Mouse (Mus musculus) forebrain, embryonic 12.5 days (tissue): ENCODE measurements around the gene Cmtr2. TPM values are rescaled to one million over a fixed set of nuclear protein-coding genes. Genes with fewer than 3 reads are reported as not detected.

Experiments used
- ATAC-seq: fragments of 200-750 bp; cut with Nextera tagmentation; 2 replicates; pipeline ENCODE4 v1.8.0; 2017; ENCODE audit warnings: moderate TSS enrichment; ENCODE audit not compliant: low FRiP score
- H3K27ac ChIP-seq: fragments of 300-500 bp; sonication (generic); 2 replicates; pipeline ENCODE4 v1.5.1; 2016; ENCODE audit warnings: mild to moderate bottlenecking
- H3K27me3 ChIP-seq: fragments of 300-500 bp; sonication (generic); 2 replicates; pipeline ENCODE4 v1.6.1; 2016; ENCODE audit warnings: mild to moderate bottlenecking
- H3K36me3 ChIP-seq: fragments of 300-500 bp; sonication (generic); replicated peaks from 2 replicates; pipeline ENCODE4 v1.6.1; 2016; ENCODE audit warnings: mild to moderate bottlenecking
- H3K4me1 ChIP-seq: fragments of 300-500 bp; sonication (generic); 2 replicates; pipeline ENCODE4 v1.6.1; 2016
- H3K4me2 ChIP-seq: fragments of 300-500 bp; sonication (generic); 2 replicates; pipeline ENCODE4 v1.6.1; 2016; ENCODE audit warnings: mild to moderate bottlenecking, moderate library complexity
- H3K4me3 ChIP-seq: fragments of 300-500 bp; sonication (generic); replicated peaks from 2 replicates; pipeline ENCODE4 v1.5.1; 2016; ENCODE audit warnings: mild to moderate bottlenecking
- H3K9ac ChIP-seq: fragments of 300-500 bp; sonication (generic); 2 replicates; pipeline ENCODE4 v1.6.1; 2016; ENCODE audit warnings: mild to moderate bottlenecking
- H3K9me3 ChIP-seq: fragments of 300-500 bp; sonication (generic); 2 replicates; pipeline ENCODE4 v1.6.1; 2016
- WGBS: fragments of 180-500 bp; shearing (Covaris S2); methylation state at CpG from one replicate; pipeline ENCODE4 v1.1.7; 2016; 5-methylcytosine and 5-hydroxymethylcytosine counted together
- polyA plus RNA-seq: library from polyadenylated mRNA; unstranded; fragments of >200 nt; fragmentation: Nextera tagmentation; extraction: Ambion mirVana; gene quantifications from 2 replicates; pipeline ENCODE4 v1.2.1, GENCODE M21; 2016

The Cmtr2 gene
- 12.5 and 13.8 TPM in 2 replicates for polyA plus RNA-seq

- no peak for ATAC-seq
- H3K36me3 ChIP-seq = no peaks in the 10 kb centered on the region
- H3K4me1 ChIP-seq = peaks cover 12% of the 10 kb centered on the region
- no peak within 1 kb of the TSS for H3K27ac ChIP-seq
- H3K4me3 ChIP-seq = no peak within 1 kb of the TSS
- H3K9me3 ChIP-seq = no peaks in the 10 kb centered on the region
- no peaks in the 10 kb centered on the region for H3K27me3 ChIP-seq
- H3K9ac ChIP-seq = no peak within 1 kb of the TSS
- WGBS = 76% methylated on average over 7 of the region's 7 CpGs
- no peak within 1 kb of the TSS for H3K4me2 ChIP-seq
Measured at GRCm38 (mm10) chr8:110215365-110215764, at the start of gene Cmtr2. Cmtr2 (plus strand) TSS chr8:110215665.

- Histone ChIP-seq H3K27me3 (peaks cover 42% of the 10 kb centered on the region), H3K9me3 (no peaks in the 10 kb centered on the region), H3K9ac (no peak overlapping the region), H3K36me3 (no peaks in the 10 kb centered on the region), H3K4me1 (peaks cover 3% of the 10 kb centered on the region; the same call in 1 of the 2 replicates), H3K27ac (no peak overlapping the region), H3K4me2 (no peak overlapping the region), H3K4me3 (no peak overlapping the region)
- ATAC-seq = no peak
- 84% methylated on average over 8 of the region's 8 CpGs for WGBS
Measured at GRCm38 (mm10) chr8:110166270-110166669, 49.2 kb upstream of the Cmtr2 start.

- H3K4me3 ChIP-seq = peak within 1 kb of the TSS; percentile 25
- H3K9me3 ChIP-seq = no peaks in the 10 kb centered on the region
- peak within 1 kb of the TSS; percentile 50 for H3K4me2 ChIP-seq
- H3K27ac ChIP-seq = no peak within 1 kb of the TSS
- peak within 1 kb of the TSS; percentile 38; the same call in 1 of the 2 replicates for H3K9ac ChIP-seq
- peak; percentile 91 for ATAC-seq
- H3K27me3 ChIP-seq = peaks cover 42% of the 10 kb centered on the region
- H3K36me3 ChIP-seq = no peaks in the 10 kb centered on the region
- H3K4me1 ChIP-seq = peaks cover 7% of the 10 kb centered on the region
- WGBS = under 1% methylated on average over 33 of the region's 33 CpGs
Measured at GRCm38 (mm10) chr8:110168046-110168445, 47.4 kb upstream of the Cmtr2 start, which contains the start of gene Calb2. Calb2 (minus strand) TSS chr8:110168210.

GRCm38 (mm10) chr8:110172161-110172560 is 43.3 kb upstream of the Cmtr2 start:
- Histone ChIP-seq H3K4me2 (no peak overlapping the region), H3K27me3 (peaks cover 29% of the 10 kb centered on the region), H3K4me1 (peaks cover 8% of the 10 kb centered on the region), H3K27ac (no peak overlapping the region), H3K9me3 (no peaks in the 10 kb centered on the region), H3K4me3 (no peak overlapping the region), H3K36me3 (no peaks in the 10 kb centered on the region), H3K9ac (no peak overlapping the region)
- no peak for ATAC-seq
- 52% methylated on average over 6 of the region's 6 CpGs for WGBS

- H3K4me3 ChIP-seq = no peak overlapping the region
Measured at GRCm38 (mm10) chr8:110174826-110175225, 40.6 kb upstream of the Cmtr2 start.

GRCm38 (mm10) chr8:110177359-110178155 is 37.9 kb upstream of the Cmtr2 start:
- ATAC-seq = 0 out of 2 replicates have a peak, but pooled peaks have one; percentile 20
- 0 out of 2 replicates have a peak overlapping the region, but pooled peaks have one; percentile 1 for H3K27ac ChIP-seq

More at GRCm38 (mm10) chr8:110174826-110175225, 40.6 kb upstream of the Cmtr2 start:
- WGBS = 85% methylated on average over 4 of the region's 4 CpGs
- no peaks in the 10 kb centered on the region for H3K36me3 ChIP-seq
- no peak overlapping the region for H3K27ac ChIP-seq
- H3K9me3 ChIP-seq = no peaks in the 10 kb centered on the region
- H3K4me1 ChIP-seq = peaks cover 13% of the 10 kb centered on the region
- H3K9ac ChIP-seq = no peak overlapping the region
- peaks cover 4% of the 10 kb centered on the region; the same call in 1 of the 2 replicates for H3K27me3 ChIP-seq
- no peak overlapping the region for H3K4me2 ChIP-seq
- ATAC-seq = no peak

GRCm38 (mm10) chr8:110182735-110183367 is 32.6 kb upstream of the Cmtr2 start:
- H3K4me1 ChIP-seq = peaks cover 19% of the 10 kb centered on the region
- H3K36me3 ChIP-seq = no peaks in the 10 kb centered on the region
- 65% methylated on average over 11 of the region's 11 CpGs for WGBS
- H3K9ac ChIP-seq = no peak overlapping the region
- H3K4me3 ChIP-seq = no peak overlapping the region
- no peak overlapping the region for H3K4me2 ChIP-seq
- H3K27ac ChIP-seq = no peak overlapping the region
- no peaks in the 10 kb centered on the region for H3K27me3 ChIP-seq
- no peaks in the 10 kb centered on the region for H3K9me3 ChIP-seq
- ATAC-seq = no peak

More at GRCm38 (mm10) chr8:110177359-110178155, 37.9 kb upstream of the Cmtr2 start:
- Histone ChIP-seq H3K36me3 (no peaks in the 10 kb centered on the region), H3K9ac (no peak overlapping the region), H3K4me3 (no peak overlapping the region), H3K27me3 (no peaks in the 10 kb centered on the region), H3K9me3 (no peaks in the 10 kb centered on the region), H3K4me2 (no peak overlapping the region), H3K4me1 (peaks cover 14% of the 10 kb centered on the region)
- 38% methylated on average over 22 of the region's 22 CpGs for WGBS

GRCm38 (mm10) chr8:110183748-110184147 is 31.7 kb upstream of the Cmtr2 start:
- Histone ChIP-seq H3K27me3 (no peaks in the 10 kb centered on the region), H3K4me2 (no peak overlapping the region), H3K4me3 (no peak overlapping the region), H3K9ac (no peak overlapping the region), H3K9me3 (no peaks in the 10 kb centered on the region), H3K27ac (no peak overlapping the region), H3K4me1 (peaks cover 18% of the 10 kb centered on the region), H3K36me3 (no peaks in the 10 kb centered on the region)
- ATAC-seq = peak; percentile 14; the same call in 1 of the 2 replicates
- WGBS = 27% methylated on average over 11 of the region's 11 CpGs

- Histone ChIP-seq H3K4me2 (no peak overlapping the region), H3K9ac (no peak overlapping the region), H3K4me3 (no peak overlapping the region), H3K4me1 (peaks cover 29% of the 10 kb centered on the region), H3K36me3 (no peaks in the 10 kb centered on the region), H3K9me3 (no peaks in the 10 kb centered on the region), H3K27ac (no peak overlapping the region), H3K27me3 (no peaks in the 10 kb centered on the region)
- no peak for ATAC-seq
- WGBS = 91% methylated on average over 4 of the region's 4 CpGs
Measured at GRCm38 (mm10) chr8:110185538-110185937, 29.9 kb upstream of the Cmtr2 start.

GRCm38 (mm10) chr8:110188961-110189750 is 26.3 kb upstream of the Cmtr2 start:
- ATAC-seq = 0 out of 2 replicates have a peak, but pooled peaks have one; percentile 23

GRCm38 (mm10) chr8:110196678-110197077 is 18.8 kb upstream of the Cmtr2 start:
- no peaks in the 10 kb centered on the region for H3K27me3 ChIP-seq
- H3K36me3 ChIP-seq = no peaks in the 10 kb centered on the region
- no peak overlapping the region for H3K4me3 ChIP-seq
- no peak overlapping the region for H3K27ac ChIP-seq
- H3K9me3 ChIP-seq = no peaks in the 10 kb centered on the region
- peaks cover 2% of the 10 kb centered on the region; the same call in 1 of the 2 replicates for H3K4me1 ChIP-seq
- no peak for ATAC-seq
- no peak overlapping the region for H3K4me2 ChIP-seq
- no peak overlapping the region for H3K9ac ChIP-seq
- 1% methylated on average over 5 of the region's 5 CpGs for WGBS

More at GRCm38 (mm10) chr8:110188961-110189750, 26.3 kb upstream of the Cmtr2 start:
- WGBS = 19% methylated on average over 8 of the region's 8 CpGs
- no peaks in the 10 kb centered on the region for H3K36me3 ChIP-seq
- peak overlapping the region; percentile 31; the same call in 1 of the 2 replicates for H3K27ac ChIP-seq
- H3K4me2 ChIP-seq = no peak overlapping the region
- peaks cover 11% of the 10 kb centered on the region; the same call in 1 of the 2 replicates for H3K4me1 ChIP-seq
- no peak overlapping the region for H3K9ac ChIP-seq
- H3K27me3 ChIP-seq = no peaks in the 10 kb centered on the region
- H3K9me3 ChIP-seq = no peaks in the 10 kb centered on the region
- no peak overlapping the region for H3K4me3 ChIP-seq

GRCm38 (mm10) chr8:110201806-110202205 is 13.7 kb upstream of the Cmtr2 start:
- Histone ChIP-seq H3K4me3 (no peak overlapping the region), H3K27ac (no peak overlapping the region)
- WGBS = 29% methylated on average over 11 of the region's 11 CpGs

More at GRCm38 (mm10) chr8:110201806-110202205, 13.7 kb upstream of the Cmtr2 start:
- H3K9ac ChIP-seq = no peak overlapping the region
- H3K27me3 ChIP-seq = no peaks in the 10 kb centered on the region
- H3K4me1 ChIP-seq = no peaks in the 10 kb centered on the region
- no peaks in the 10 kb centered on the region for H3K36me3 ChIP-seq
- no peak overlapping the region for H3K4me2 ChIP-seq
- no peak for ATAC-seq
- no peaks in the 10 kb centered on the region for H3K9me3 ChIP-seq
